Mouse (Mus musculus): ENCODE results near the gene Htra3.

Gene Htra3

DNA sequence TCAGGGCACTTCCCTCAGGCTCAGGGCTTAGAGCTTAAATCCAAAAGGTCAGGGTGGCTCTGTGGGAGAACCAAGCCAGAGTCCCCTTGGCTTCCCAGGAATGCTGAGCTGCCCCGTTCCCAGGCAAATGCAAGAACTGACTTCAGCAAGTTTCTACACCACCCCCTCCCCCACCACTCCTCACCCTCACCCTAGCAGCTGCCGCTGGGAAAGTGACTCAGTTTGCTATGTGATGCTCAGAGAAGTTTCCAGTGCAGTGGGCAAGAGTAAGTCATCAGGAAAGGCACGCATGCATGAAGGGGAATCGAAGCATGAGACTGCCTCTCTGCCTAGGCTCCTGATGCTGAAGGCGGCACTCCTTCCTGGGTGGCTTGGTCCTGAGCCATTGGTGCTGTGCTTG lies 62.6 kb downstream of the Htra3 start:
- DNase-seq (ENCODE audit: low read depth, low spot score): peak; percentile 15

DNA sequence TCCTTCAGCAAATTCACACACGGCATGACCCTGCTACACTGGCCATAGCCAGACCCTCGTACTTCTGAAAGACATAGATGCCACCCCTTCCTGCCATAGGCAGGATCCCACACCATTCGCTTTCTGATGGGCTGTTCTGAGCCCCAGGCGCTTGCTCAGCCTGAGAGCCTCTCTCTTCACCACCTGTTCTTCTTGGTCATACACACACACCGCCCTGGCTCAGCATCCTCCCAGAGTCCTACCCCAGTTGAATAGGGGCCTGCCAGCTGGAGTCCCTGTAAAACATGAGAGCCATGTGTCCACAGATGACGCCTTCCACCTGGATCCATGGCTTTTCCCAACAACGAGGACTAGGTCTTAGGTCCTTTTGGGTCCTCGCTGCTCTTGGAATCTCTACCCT lies 66.9 kb downstream of the Htra3 start:
- DNase-seq (ENCODE audit: low read depth, low spot score): no peak

DNA sequence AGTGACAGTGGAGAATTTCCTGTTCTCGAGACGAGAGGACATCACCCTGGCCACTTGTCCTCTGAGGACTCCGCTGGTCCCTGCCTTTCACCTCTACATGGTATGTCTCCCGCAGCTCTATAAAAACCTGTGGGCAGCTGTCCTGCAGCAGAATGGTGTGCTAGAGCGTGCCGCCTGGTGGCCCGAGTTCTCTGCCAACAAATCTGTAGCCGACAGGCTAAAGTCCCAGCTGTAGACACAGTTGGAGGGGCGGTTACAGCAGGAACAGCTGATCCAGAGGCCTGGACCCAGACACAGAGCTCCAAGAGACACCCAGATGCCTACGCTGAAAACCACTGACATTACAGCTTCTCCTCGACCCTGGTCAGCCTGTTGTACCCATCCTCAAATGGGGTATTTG lies 67.7 kb downstream of the Htra3 start:
- DNase-seq (ENCODE audit: low read depth, low spot score): no peak

DNA sequence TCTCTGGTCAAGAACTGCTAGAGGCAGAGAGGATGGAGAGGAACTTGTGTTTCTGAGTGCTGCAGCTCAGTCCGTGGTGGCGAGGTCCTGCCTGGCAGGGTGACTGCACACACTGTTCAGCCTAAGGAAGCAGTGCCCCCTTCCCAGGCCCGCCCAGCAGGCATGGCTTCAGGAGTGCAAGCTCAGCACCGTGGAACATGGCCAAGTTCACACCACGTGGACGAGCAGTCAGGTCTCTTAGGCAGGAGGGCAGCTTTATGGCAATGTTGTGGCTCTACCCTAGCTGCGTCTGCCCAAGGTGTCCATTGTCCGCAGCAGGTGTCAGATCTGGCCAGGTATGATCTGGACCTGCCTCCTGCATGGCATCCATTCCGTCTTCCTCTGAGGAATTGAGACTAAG lies 68.4 kb downstream of the Htra3 start:
- no peak for DNase-seq (ENCODE audit: low read depth, low spot score)

DNA sequence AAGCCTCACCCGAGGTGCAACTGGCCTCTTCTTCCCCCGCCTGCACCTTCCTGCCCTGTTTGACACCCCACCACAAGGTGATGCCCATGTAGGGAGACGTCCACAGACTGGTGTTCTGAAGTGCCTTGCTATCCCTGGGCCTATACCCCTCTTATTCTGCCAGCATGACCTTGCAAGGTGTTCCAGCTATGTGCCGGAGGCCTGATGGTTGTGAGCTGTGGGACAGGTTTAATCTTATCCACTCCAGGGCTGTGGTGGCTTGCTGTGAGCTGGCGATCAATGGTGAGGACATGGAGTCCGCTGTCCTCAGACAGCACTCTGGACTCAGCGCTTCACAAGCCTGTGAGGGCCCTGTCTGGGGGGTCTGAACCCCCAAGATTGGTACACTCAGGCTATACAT lies 69.2 kb downstream of the Htra3 start:
- DNase-seq (ENCODE audit: low read depth, low spot score): no peak

DNA sequence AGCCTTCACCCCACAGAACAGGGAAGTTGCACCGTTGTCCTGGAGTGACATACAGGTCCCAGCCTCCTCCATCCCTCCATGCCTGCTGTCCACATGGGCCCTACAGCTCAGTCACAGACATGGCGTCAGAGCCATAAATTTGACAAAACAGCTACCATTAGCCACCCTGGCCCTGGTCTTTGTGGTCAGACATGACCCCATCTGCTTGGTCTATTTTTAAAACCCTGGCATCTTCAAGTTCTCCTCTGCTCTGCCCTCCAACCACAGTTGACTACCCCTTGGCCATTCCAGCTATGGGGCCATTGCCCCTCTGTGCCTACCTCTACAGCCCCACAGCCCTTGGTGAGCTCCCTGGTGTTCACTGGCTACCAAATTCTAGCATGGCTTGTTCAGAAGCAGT lies 69.6 kb downstream of the Htra3 start:
- DNase-seq (ENCODE audit: low read depth, low spot score): no peak

DNA sequence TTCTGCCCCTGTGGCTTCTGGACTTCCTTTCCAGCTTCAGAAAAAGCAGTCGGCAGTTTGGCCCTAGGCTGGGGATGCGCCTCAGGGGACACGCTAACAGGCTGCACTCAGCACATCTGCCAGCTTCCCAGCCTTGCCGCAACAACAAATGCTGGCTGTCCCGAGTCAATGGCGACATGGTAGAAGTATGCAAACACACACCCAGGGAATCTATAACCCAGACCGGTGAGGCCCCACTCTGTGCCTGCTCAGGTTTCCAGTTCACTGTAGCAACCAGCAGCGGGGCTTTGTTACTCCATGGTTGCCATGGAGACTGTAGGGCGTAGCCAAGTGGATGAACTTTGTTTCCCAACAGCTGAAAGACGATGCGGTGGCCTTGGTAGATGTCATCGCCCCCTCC lies 70.2 kb downstream of the Htra3 start:
- peak; percentile 92 for DNase-seq (ENCODE audit: low read depth, low spot score)

DNA sequence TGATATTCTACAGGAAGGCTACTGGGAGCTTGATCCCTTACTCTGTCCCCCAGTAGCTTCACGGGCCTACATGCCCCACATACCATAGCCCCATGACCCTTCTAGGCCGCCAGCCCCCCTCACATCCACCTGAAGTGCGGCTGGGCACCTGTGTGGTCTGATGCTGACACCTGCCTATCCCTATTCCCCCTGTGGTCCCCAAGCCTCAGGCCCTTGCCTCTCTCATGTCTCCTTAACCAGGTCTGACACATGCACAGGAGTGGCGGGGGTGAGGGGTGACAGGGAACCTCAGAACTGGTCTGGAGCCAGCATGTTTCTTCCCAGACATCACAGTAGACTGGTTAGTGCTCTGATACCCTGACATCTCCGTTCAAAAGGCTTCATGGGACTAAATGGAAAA lies 71.0 kb downstream of the Htra3 start:
- DNase-seq (ENCODE audit: low read depth, low spot score): no peak

DNA sequence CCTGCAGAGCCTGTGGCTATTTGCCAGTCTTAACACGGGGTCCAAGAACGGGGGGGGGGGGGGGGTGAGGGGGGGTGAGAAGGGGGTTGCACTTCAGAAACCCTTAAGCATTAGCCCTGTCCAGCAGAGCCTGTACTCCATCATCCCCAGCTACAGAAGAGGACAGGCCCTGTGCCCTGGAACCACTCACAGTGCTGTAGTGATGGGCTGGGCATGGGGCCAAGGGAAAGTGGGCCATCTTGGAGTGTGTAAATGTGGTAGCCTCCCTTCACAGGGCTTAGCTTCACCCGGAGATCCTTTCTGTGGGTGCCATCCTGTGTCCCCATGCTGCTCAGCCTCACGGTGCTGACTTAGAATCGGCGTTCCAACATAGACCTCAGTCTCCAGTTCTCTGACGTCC lies 71.8 kb downstream of the Htra3 start:
- no peak for DNase-seq (ENCODE audit: low read depth, low spot score)

DNA sequence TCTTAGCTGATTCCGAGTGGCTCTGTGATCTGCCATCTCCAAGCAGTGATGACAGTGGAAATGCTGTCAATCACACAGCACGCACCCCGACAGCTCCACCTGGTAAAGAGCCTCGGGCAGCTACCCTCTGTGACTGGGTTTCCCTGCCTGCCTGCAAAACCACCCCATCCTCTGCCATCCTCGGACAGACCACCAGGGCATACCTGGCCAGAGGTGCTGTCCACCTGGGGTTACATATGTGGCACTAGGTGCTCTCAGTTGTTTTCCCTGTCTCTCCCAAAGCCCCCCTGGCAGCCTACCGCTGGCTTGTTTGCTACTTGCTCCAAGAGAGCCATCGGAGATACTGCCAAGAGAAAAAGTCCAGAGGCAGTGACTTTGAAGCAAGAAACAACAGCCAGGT lies 72.8 kb downstream of the Htra3 start:
- no peak for DNase-seq (ENCODE audit: low read depth, low spot score)

DNA sequence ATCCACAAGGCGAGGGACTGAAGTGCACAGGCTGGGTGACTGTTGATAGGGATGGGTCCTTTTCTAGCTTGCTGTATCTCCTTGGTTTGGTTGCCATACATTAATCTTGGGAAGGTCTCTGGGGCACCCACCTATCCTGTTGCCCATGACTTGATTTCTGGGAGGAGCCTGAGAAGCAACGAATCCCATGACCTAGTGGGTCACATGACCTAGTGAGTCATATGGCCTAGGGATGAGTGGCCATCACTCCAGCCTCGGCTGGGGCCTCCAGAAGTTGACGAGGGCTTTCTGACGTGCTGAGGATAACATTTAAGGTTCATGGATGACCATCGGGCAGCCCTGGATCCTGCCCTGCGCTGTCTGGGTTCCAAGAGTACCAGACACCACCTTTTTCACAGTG lies 74.2 kb downstream of the Htra3 start:
- no peak for DNase-seq (ENCODE audit: low read depth, low spot score)
